Mouse (Mus musculus): ENCODE measurements around the gene Ssr2. TPM values are rescaled to one million over a fixed set of nuclear protein-coding genes. Genes with fewer than 3 reads are reported as not detected.

Gene Ssr2
- polyA plus RNA-seq (2012; rRNA removed) = 77.2 and 88.7 TPM in 2 replicates

DNA sequence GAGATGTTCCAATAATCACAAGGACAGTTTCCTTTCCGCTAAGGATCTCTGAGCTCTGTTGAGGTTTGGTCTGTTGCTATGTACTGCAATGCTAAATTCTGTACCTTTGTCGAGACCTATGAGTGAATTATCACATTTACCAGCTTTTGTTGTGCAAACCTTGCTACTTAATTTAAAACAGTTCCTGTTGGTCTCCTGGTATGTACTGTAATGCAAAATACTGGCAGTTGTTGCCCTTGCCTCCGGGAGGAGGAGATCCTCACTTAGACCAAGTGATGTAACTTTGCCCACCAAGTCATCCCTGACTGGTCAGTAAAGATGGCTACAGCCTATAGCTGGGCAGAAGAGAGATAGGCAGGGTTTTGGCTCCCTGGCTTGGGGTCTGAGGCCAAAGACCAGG is at the start of gene Ssr2:
Gene Ssr2, plus strand, starts transcription at position 337 of the 400 bp plus-strand sequence.
- TF ChIP-seq POLR2A (IDR thresholded peaks at IDR 0.05; ENCODE audit: low read depth, low read length) = no peak
- WGBS = 79% methylated on average over 3 of the region's 3 CpGs
- H3K27me3 ChIP-seq (ENCODE audit: control insufficient read depth, insufficient read depth, low read length) = no peaks in the 10 kb centered on the region
- H3K4me1 ChIP-seq (ENCODE audit: control insufficient read depth, insufficient read depth, insufficient read length) = peaks cover 3% of the 10 kb centered on the region; the same call in 1 of the 2 replicates
- no peak within 1 kb of the TSS for H3K27ac ChIP-seq (ENCODE audit: insufficient read depth, low read length)
- H3K4me3 ChIP-seq (ENCODE audit: extremely low read depth, insufficient read depth, insufficient read length) = no peak within 1 kb of the TSS
- H3K36me3 ChIP-seq (ENCODE audit: control insufficient read depth, insufficient read depth, low read length) = no peaks in the 10 kb centered on the region
- DNase-seq (ENCODE audit: low read depth in 1 of 2, low spot score in 2 of 2) = no peak

DNA sequence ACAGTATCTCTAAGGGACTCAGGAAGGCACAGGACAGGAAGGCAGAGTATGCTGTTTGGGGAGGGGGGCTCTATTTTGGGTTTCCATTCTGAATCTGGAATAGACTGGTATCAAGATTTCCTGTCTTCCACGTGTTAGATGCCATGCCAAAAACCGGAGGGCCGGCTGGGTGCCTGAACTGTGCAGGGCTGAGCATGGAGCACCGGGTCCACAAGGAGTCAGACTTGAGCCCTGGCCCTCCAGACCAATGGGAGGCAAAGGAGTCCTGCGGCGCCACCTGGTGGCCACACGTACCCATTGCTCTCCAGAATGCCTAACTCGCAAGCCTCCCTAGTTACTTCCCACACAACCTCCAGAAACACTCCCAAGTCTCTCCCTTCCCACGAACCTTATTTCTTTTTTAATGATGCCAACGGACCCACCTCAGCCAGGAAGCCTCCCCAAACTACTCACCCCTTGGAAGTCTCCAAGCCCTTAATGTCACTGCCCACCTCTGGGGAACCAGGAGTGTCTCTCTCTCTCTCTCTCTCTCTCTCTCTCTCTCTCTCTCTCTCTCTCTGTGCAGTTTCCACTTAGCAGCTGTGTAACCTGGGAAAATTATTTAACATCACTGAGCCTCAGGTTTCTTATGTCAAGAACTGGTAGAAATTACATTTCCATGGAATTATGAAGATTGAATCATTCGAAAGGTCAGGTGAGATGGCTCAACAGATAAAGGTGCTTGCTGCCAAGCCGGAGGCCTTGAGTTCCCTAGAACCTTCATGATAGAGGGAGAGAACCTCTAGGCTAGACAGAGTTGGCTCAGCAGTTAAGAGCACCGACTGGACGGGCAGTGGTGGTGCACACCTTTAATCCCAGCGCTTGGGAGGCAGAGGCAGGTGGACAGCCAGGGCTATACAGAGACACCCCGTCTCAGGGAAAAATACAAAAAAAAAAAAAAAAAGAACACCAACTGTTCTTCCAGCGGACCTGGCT is 49.2 kb upstream of the Ssr2 start:
- peak; percentile 73 to 76 for DNase-seq (ENCODE audit: low read depth in 1 of 2, low spot score in 2 of 2)
- 39% methylated on average over 17 of the region's 17 CpGs for WGBS
- no peak overlapping the region for H3K4me3 ChIP-seq (ENCODE audit: extremely low read depth, insufficient read depth, insufficient read length)
- no peaks in the 10 kb centered on the region for H3K36me3 ChIP-seq (ENCODE audit: control insufficient read depth, insufficient read depth, low read length)
- peak; percentile 99 for TF ChIP-seq CTCF (IDR thresholded peaks at IDR 0.05; ENCODE audit: extremely low read depth, insufficient read depth, insufficient read length, insufficient replicate concordance)
- TF ChIP-seq POLR2A (IDR thresholded peaks at IDR 0.05; ENCODE audit: low read depth, low read length) = no peak
- peaks cover 6% of the 10 kb centered on the region; the same call in 1 of the 2 replicates for H3K4me1 ChIP-seq (ENCODE audit: control insufficient read depth, insufficient read depth, insufficient read length)
- H3K27ac ChIP-seq (ENCODE audit: insufficient read depth, low read length) = no peak overlapping the region
- no peaks in the 10 kb centered on the region for H3K27me3 ChIP-seq (ENCODE audit: control insufficient read depth, insufficient read depth, low read length)

DNA sequence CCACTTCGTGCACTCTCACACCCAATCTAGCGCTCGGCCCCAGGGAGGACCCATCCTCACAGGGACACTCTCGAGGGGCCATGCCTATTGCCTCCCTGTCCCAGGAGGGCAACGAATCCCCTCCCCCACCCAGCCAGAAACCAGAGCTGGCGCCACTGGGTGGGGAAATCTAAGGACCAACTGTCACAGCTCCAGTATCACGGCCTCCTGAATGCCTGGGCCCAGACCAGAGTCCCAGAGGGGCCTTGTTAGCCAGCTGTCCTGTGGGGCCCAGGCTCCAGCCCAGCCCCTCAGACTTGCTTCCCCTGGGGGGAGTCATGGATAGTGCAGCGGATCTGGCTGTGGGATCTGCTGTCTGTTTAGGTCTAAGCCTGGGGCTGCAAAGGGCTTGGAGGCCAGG is 48.1 kb upstream of the Ssr2 start:
- TF ChIP-seq CTCF (IDR thresholded peaks at IDR 0.05; ENCODE audit: extremely low read depth, insufficient read depth, insufficient read length, insufficient replicate concordance) (no peak), POLR2A (IDR thresholded peaks at IDR 0.05; ENCODE audit: low read depth, low read length) (no peak)
- no peak overlapping the region for H3K27ac ChIP-seq (ENCODE audit: insufficient read depth, low read length)
- WGBS = 56% methylated on average over 8 of the region's 8 CpGs

DNA sequence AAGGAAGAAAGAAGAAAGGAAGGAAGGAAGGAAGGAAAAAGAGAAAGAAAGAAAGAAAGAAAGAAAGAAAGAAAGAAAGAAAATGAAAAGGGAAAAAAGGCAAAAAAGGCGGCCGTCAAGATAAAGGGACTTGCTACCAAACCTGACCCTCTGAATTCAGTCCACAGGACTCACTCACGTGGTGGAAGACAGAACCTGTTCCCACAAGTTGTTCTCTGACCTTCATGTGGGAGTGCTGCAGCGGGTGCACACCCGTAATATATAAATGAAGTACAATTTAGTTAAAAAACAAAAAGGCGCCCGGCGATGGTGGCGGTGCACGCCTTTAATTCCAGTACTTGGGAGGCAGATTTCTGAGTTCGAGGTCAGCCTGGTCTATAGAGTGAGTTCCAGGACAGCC is 47.0 kb upstream of the Ssr2 start:
- WGBS = 91% methylated on average over 11 of the region's 11 CpGs
- H3K36me3 ChIP-seq (ENCODE audit: control insufficient read depth, insufficient read depth, low read length) = no peaks in the 10 kb centered on the region
- TF ChIP-seq POLR2A (IDR thresholded peaks at IDR 0.05; ENCODE audit: low read depth, low read length) = no peak
- TF ChIP-seq CTCF (IDR thresholded peaks at IDR 0.05; ENCODE audit: extremely low read depth, insufficient read depth, insufficient read length, insufficient replicate concordance) = no peak
- H3K4me1 ChIP-seq (ENCODE audit: control insufficient read depth, insufficient read depth, insufficient read length) = peaks cover 2% of the 10 kb centered on the region
- H3K4me3 ChIP-seq (ENCODE audit: extremely low read depth, insufficient read depth, insufficient read length) = no peak overlapping the region
- DNase-seq (ENCODE audit: low read depth in 1 of 2, low spot score in 2 of 2) = no peak
- peaks cover 5% of the 10 kb centered on the region; the same call in 1 of the 2 replicates for H3K27me3 ChIP-seq (ENCODE audit: control insufficient read depth, insufficient read depth, low read length)
- H3K27ac ChIP-seq (ENCODE audit: insufficient read depth, low read length) = no peak overlapping the region

More for the DNA sequence above, 48.1 kb upstream of the Ssr2 start:
- Histone ChIP-seq H3K4me1 (ENCODE audit: control insufficient read depth, insufficient read depth, insufficient read length) (peaks cover under 1% of the 10 kb centered on the region; the same call in 1 of the 2 replicates), H3K4me3 (ENCODE audit: extremely low read depth, insufficient read depth, insufficient read length) (no peak overlapping the region), H3K36me3 (ENCODE audit: control insufficient read depth, insufficient read depth, low read length) (no peaks in the 10 kb centered on the region), H3K27me3 (ENCODE audit: control insufficient read depth, insufficient read depth, low read length) (peaks cover 4% of the 10 kb centered on the region; the same call in 1 of the 2 replicates)
- no peak for DNase-seq (ENCODE audit: low read depth in 1 of 2, low spot score in 2 of 2)

DNA sequence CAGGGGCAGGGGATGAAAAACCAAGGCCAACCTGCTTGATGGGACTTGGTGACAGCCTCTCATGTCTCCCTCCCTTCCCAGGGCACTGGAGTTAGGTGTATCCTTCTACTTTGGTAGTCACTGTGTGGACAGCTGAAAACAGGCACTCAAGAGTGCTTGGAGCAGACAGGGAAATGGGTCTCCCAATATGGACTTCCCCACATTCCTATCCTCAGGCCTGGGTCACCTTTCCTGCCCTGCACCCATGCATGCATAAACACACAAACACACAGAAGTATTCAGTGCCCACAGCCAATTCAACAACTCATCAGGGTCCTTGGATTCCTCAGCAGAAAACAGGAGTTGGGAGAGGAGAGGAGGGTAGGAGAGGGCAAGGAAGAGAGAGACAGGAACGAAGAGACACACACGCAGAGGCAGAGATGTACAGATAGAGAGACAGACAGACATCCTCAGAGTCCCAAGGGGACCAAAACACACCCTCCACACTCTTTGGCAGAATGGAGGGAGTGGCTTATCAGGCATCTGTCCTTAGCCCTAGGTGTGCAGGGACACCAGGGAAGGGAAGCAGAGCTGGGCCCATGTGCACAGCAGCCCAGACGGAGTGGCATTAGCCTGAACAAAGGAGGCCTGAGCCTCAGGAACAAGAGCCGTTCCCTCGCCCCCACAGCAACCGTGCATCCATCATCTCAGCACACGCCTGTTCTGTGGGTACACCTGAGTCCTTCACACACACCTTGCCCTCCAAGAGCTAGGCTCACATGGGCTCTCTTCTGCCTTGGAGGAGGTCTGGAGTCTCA is 46.3 kb upstream of the Ssr2 start:
- Histone ChIP-seq H3K27me3 (ENCODE audit: control insufficient read depth, insufficient read depth, low read length) (peaks cover 5% of the 10 kb centered on the region; the same call in 1 of the 2 replicates), H3K4me3 (ENCODE audit: extremely low read depth, insufficient read depth, insufficient read length) (no peak overlapping the region), H3K27ac (ENCODE audit: insufficient read depth, low read length) (no peak overlapping the region), H3K36me3 (ENCODE audit: control insufficient read depth, insufficient read depth, low read length) (no peaks in the 10 kb centered on the region), H3K4me1 (ENCODE audit: control insufficient read depth, insufficient read depth, insufficient read length) (peaks cover 2% of the 10 kb centered on the region)
- TF ChIP-seq CTCF (IDR thresholded peaks at IDR 0.05; ENCODE audit: extremely low read depth, insufficient read depth, insufficient read length, insufficient replicate concordance) (no peak), POLR2A (IDR thresholded peaks at IDR 0.05; ENCODE audit: low read depth, low read length) (no peak)
- 75% methylated on average over 7 of the region's 7 CpGs for WGBS
- DNase-seq (ENCODE audit: low read depth in 1 of 2, low spot score in 2 of 2) = no peak

DNA sequence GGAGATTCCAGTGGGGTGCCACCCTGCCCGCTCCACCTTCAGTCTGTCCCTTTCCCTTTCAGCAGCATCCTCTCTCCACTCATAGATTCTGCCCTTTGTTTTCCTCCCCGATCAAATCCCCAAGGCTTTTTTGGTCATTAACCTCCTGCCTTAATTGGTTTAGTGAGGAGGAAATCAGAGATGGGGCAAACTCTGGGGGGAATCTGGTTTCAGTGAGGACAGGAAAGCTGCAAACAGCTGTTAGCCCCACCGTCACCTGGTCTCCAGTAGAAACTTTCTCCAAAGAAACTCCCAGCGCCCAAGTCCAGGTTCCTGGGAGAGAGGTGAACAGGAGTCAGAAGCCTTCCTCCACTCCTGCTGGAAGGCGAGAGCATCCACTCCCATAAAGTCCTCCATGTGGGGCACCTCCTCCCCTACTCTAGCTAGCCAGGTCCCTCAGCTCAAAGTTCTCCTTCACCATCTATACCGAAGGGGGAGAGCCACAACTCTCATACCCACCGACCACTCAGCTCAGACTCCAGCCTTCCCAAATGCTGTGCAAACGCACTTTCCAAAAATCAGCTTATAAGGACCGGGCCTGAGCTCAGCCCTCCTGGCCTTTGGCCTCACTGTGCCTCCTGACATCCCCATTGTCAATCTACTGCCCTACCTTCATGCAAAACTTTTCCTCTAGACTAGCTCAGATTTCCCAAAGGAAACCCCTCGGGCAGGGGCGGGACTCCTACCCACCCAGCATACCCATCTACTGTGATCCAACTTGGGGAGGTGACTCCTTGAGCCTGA is 45.4 kb upstream of the Ssr2 start:
- Histone ChIP-seq H3K4me3 (ENCODE audit: extremely low read depth, insufficient read depth, insufficient read length) (no peak overlapping the region), H3K27ac (ENCODE audit: insufficient read depth, low read length) (no peak overlapping the region)

More for the DNA sequence above, 45.4 kb upstream of the Ssr2 start:
- Histone ChIP-seq H3K4me1 (ENCODE audit: control insufficient read depth, insufficient read depth, insufficient read length) (peaks cover 2% of the 10 kb centered on the region), H3K36me3 (ENCODE audit: control insufficient read depth, insufficient read depth, low read length) (no peaks in the 10 kb centered on the region), H3K27me3 (ENCODE audit: control insufficient read depth, insufficient read depth, low read length) (peaks cover 5% of the 10 kb centered on the region; the same call in 1 of the 2 replicates)
- 56% methylated on average over 11 of the region's 11 CpGs for WGBS
- TF ChIP-seq CTCF (IDR thresholded peaks at IDR 0.05; ENCODE audit: extremely low read depth, insufficient read depth, insufficient read length, insufficient replicate concordance) (no peak), POLR2A (IDR thresholded peaks at IDR 0.05; ENCODE audit: low read depth, low read length) (no peak)
- DNase-seq (ENCODE audit: low read depth in 1 of 2, low spot score in 2 of 2) = no peak
